Mouse (Mus musculus) MEL (cell line): ENCODE measurements around the gene Serpinf1. TPM values are rescaled to one million over a fixed set of nuclear protein-coding genes. Genes with fewer than 3 reads are reported as not detected.

Experiments
- DNase-seq: peaks from one replicate; pipeline ENCODE4 v3.0.0; 2011; ENCODE audit warnings: low read depth, low spot score
- H3K27ac ChIP-seq: 2 replicates; pipeline ENCODE4 v1.5.1; 2012; ENCODE audit warnings: low read depth, mild to moderate bottlenecking, control low read depth, low read length, moderate library complexity; ENCODE audit not compliant: control insufficient read depth
- H3K27me3 ChIP-seq, 2 experiments: fragments of 150-350 bp in 1 of 2; sonication (generic) in 1 of 2; 2 replicates each; pipeline ENCODE4 v1.6.1; 2012; ENCODE audit warnings: low read length in 2 of 2, mild to moderate bottlenecking in 2 of 2, improper control_type of control experiment in 1 of 2, moderate library complexity in 1 of 2; ENCODE audit not compliant: insufficient read depth in 2 of 2, control insufficient read depth in 1 of 2
- H3K36me3 ChIP-seq, 2 experiments: 2 replicates each; pipeline ENCODE4 v1.6.1; 2012 to 2014; ENCODE audit warnings: low read length in 2 of 2, improper control_type of control experiment in 1 of 2, inconsistent platforms in 1 of 2, mild to moderate bottlenecking in 1 of 2; ENCODE audit not compliant: insufficient read depth in 2 of 2, control insufficient read depth in 1 of 2
- H3K4me1 ChIP-seq, 2 experiments: fragments of 150-350 bp in 1 of 2; sonication (generic) in 1 of 2; 2 replicates each; pipeline ENCODE4 v1.6.1; 2012; ENCODE audit warnings: low read length in 2 of 2, improper control_type of control experiment in 1 of 2, mild to moderate bottlenecking in 1 of 2; ENCODE audit not compliant: insufficient read depth in 2 of 2, control insufficient read depth in 1 of 2
- H3K4me3 ChIP-seq, 2 experiments: fragments of 150-350 bp in 1 of 2; sonication (generic) in 1 of 2; 2 replicates each; pipeline ENCODE4 v1.5.1; 2012; ENCODE audit warnings: low read depth in 2 of 2, low read length in 2 of 2, mild to moderate bottlenecking in 2 of 2, moderate library complexity in 2 of 2, control low read depth in 1 of 2, improper control_type of control experiment in 1 of 2; ENCODE audit not compliant: control insufficient read depth in 1 of 2, insufficient read depth in 1 of 2
- H3K79me2 ChIP-seq: 2 replicates; pipeline ENCODE4 v1.6.1; 2012; ENCODE audit warnings: mild to moderate bottlenecking, low read length, moderate library complexity; ENCODE audit not compliant: control insufficient read depth, poor library complexity, insufficient read depth
- H3K9ac ChIP-seq: 2 replicates; pipeline ENCODE4 v1.6.1; 2012; ENCODE audit warnings: low read depth, mild to moderate bottlenecking, control low read depth, low read length, moderate library complexity; ENCODE audit not compliant: control insufficient read depth, poor library complexity, severe bottlenecking
- H3K9me3 ChIP-seq: fragments of 150-350 bp; sonication (generic); replicated peaks from 2 replicates; pipeline ENCODE4 v1.6.1; 2012; ENCODE audit warnings: mild to moderate bottlenecking, low read length, improper control_type of control experiment, moderate library complexity; ENCODE audit not compliant: insufficient read depth
- BHLHE40 ChIP-seq: IDR thresholded peaks from 2 replicates; pipeline ENCODE4 v1.6.1; 2012; ENCODE audit warnings: low read depth, mild to moderate bottlenecking, inconsistent platforms, low read length, improper control_type of control experiment, borderline replicate concordance
- CHD1 ChIP-seq: IDR thresholded peaks from 2 replicates; pipeline ENCODE4 v1.6.1; 2012; ENCODE audit warnings: low read depth, mild to moderate bottlenecking, inconsistent platforms, low read length, improper control_type of control experiment
- CTCF ChIP-seq, 3 experiments: IDR thresholded peaks in 2 of 3; conservative IDR thresholded peaks in 1 of 3; 2 replicates each; pipeline ENCODE4 v1.5.1; 2011 to 2012; ENCODE audit warnings: low read length in 3 of 3, low read depth in 2 of 3, mild to moderate bottlenecking in 2 of 3, improper control_type of control experiment in 1 of 3, inconsistent platforms in 1 of 3, mixed read lengths in 1 of 3, moderate library complexity in 1 of 3; ENCODE audit not compliant: control insufficient read depth in 1 of 3, insufficient read depth in 1 of 3, poor library complexity in 1 of 3, severe bottlenecking in 1 of 3
- ELF1 ChIP-seq: IDR thresholded peaks from 2 replicates; pipeline ENCODE4 v1.6.1; 2014; ENCODE audit warnings: low read depth, mild to moderate bottlenecking, inconsistent platforms, low read length, improper control_type of control experiment, moderate library complexity
- EP300 ChIP-seq, 2 experiments: IDR thresholded peaks; 2 replicates each; pipeline ENCODE4 v1.6.1; 2011; ENCODE audit warnings: improper control_type of control experiment in 2 of 2, low read length in 2 of 2, low read depth in 1 of 2, mild to moderate bottlenecking in 1 of 2
- ETS1 ChIP-seq: IDR thresholded peaks from 2 replicates; pipeline ENCODE4 v1.6.1; 2012; ENCODE audit warnings: low read depth, mild to moderate bottlenecking, inconsistent platforms, low read length, improper control_type of control experiment, moderate library complexity
- GABPA ChIP-seq: IDR thresholded peaks from 2 replicates; pipeline ENCODE4 v1.6.1; 2012; ENCODE audit warnings: low read depth, mild to moderate bottlenecking, inconsistent platforms, low read length, improper control_type of control experiment, moderate library complexity
- GATA1 ChIP-seq: IDR thresholded peaks from 2 replicates; pipeline ENCODE4 v1.6.1; 2011; ENCODE audit warnings: low read depth, low read length, improper control_type of control experiment
- HCFC1 ChIP-seq: IDR thresholded peaks from 2 replicates; pipeline ENCODE4 v1.6.1; 2012; ENCODE audit warnings: low read depth, mild to moderate bottlenecking, inconsistent platforms, low read length, improper control_type of control experiment, moderate library complexity
- JUND ChIP-seq: IDR thresholded peaks from 2 replicates; pipeline ENCODE4 v1.6.1; 2011; ENCODE audit warnings: low read depth, mild to moderate bottlenecking, improper control_type of control experiment, low read length
- KAT2A ChIP-seq: conservative IDR thresholded peaks from 2 replicates; pipeline ENCODE4 v1.6.1; 2012; ENCODE audit warnings: low read depth, low read length, improper control_type of control experiment, inconsistent platforms
- MAFK ChIP-seq: IDR thresholded peaks from 2 replicates; pipeline ENCODE4 v1.6.1; 2011; ENCODE audit warnings: low read depth, mild to moderate bottlenecking, low read length, improper control_type of control experiment, borderline replicate concordance
- MAX ChIP-seq: IDR thresholded peaks from 2 replicates; pipeline ENCODE4 v1.6.1; 2011; ENCODE audit warnings: low read length, improper control_type of control experiment
- MAZ ChIP-seq: IDR thresholded peaks from 2 replicates; pipeline ENCODE4 v1.6.1; 2012; ENCODE audit warnings: low read depth, mild to moderate bottlenecking, inconsistent platforms, low read length, improper control_type of control experiment
- MEF2A ChIP-seq: IDR thresholded peaks from 2 replicates; pipeline ENCODE4 v1.6.1; 2014; ENCODE audit warnings: low read depth, mild to moderate bottlenecking, inconsistent platforms, low read length, improper control_type of control experiment; ENCODE audit not compliant: poor library complexity, insufficient replicate concordance, severe bottlenecking; ENCODE audit errors: extremely low read depth
- MXI1 ChIP-seq: IDR thresholded peaks from 2 replicates; pipeline ENCODE4 v1.6.1; 2011; ENCODE audit warnings: mild to moderate bottlenecking, low read depth, low read length, improper control_type of control experiment
- MYB ChIP-seq: IDR thresholded peaks from 2 replicates; pipeline ENCODE4 v1.6.1; 2011; ENCODE audit warnings: mild to moderate bottlenecking, low read depth, low read length, improper control_type of control experiment
- MYC ChIP-seq: IDR thresholded peaks from 2 replicates; pipeline ENCODE4 v1.6.1; 2011; ENCODE audit warnings: low read depth, mild to moderate bottlenecking, low read length, improper control_type of control experiment, moderate library complexity
- NELFE ChIP-seq: IDR thresholded peaks from 2 replicates; pipeline ENCODE4 v1.6.1; 2011; ENCODE audit warnings: low read depth, low read length, improper control_type of control experiment
- POLR2A ChIP-seq, 2 experiments: IDR thresholded peaks; 2 replicates each; pipeline ENCODE4 v1.6.1; 2011 to 2012; ENCODE audit warnings: low read length in 2 of 2, mild to moderate bottlenecking in 2 of 2, control low read depth in 1 of 2, improper control_type of control experiment in 1 of 2, low read depth in 1 of 2, moderate library complexity in 1 of 2; ENCODE audit not compliant: control insufficient read depth in 1 of 2, insufficient read depth in 1 of 2, poor library complexity in 1 of 2
- POLR2AphosphoS2 ChIP-seq: IDR thresholded peaks from 2 replicates; pipeline ENCODE4 v1.6.1; 2011; ENCODE audit warnings: low read length, improper control_type of control experiment
- RAD21 ChIP-seq: IDR thresholded peaks from 2 replicates; pipeline ENCODE4 v1.6.1; 2011; ENCODE audit warnings: mild to moderate bottlenecking, low read depth, low read length, improper control_type of control experiment
- RCOR1 ChIP-seq: IDR thresholded peaks from 2 replicates; pipeline ENCODE4 v1.6.1; 2012; ENCODE audit warnings: low read depth, mild to moderate bottlenecking, inconsistent platforms, low read length, improper control_type of control experiment
- SIN3A ChIP-seq: IDR thresholded peaks from 2 replicates; pipeline ENCODE4 v1.6.1; 2012; ENCODE audit warnings: low read length, improper control_type of control experiment, inconsistent platforms
- SMC3 ChIP-seq: IDR thresholded peaks from 2 replicates; pipeline ENCODE4 v1.6.1; 2011; ENCODE audit warnings: low read depth, low read length, improper control_type of control experiment
- TAL1 ChIP-seq: IDR thresholded peaks from 2 replicates; pipeline ENCODE4 v1.6.1; 2012; ENCODE audit warnings: mild to moderate bottlenecking, inconsistent platforms, low read length, moderate library complexity, mixed read lengths
- TBP ChIP-seq: IDR thresholded peaks from 2 replicates; pipeline ENCODE4 v1.8.0; 2011; ENCODE audit warnings: low read depth, low read length, improper control_type of control experiment
- TCF12 ChIP-seq: IDR thresholded peaks from 2 replicates; pipeline ENCODE4 v1.6.1; 2014; ENCODE audit warnings: low read depth, mild to moderate bottlenecking, inconsistent platforms, low read length, improper control_type of control experiment, moderate library complexity
- UBTF ChIP-seq: IDR thresholded peaks from 2 replicates; pipeline ENCODE4 v1.6.1; 2012; ENCODE audit warnings: low read depth, mild to moderate bottlenecking, inconsistent platforms, low read length, improper control_type of control experiment, moderate library complexity, borderline replicate concordance; ENCODE audit not compliant: insufficient read depth
- USF1 ChIP-seq: IDR thresholded peaks from 2 replicates; pipeline ENCODE4 v1.6.1; 2014; ENCODE audit warnings: low read depth, mild to moderate bottlenecking, inconsistent platforms, low read length, improper control_type of control experiment, moderate library complexity
- USF2 ChIP-seq, 2 experiments: IDR thresholded peaks; 2 replicates each; pipeline ENCODE4 v1.6.1; 2011 to 2012; ENCODE audit warnings: improper control_type of control experiment in 2 of 2, low read length in 2 of 2, borderline replicate concordance in 1 of 2, inconsistent platforms in 1 of 2, low read depth in 1 of 2, mild to moderate bottlenecking in 1 of 2; ENCODE audit not compliant: insufficient read depth in 1 of 2
- ZC3H11A ChIP-seq: IDR thresholded peaks from 2 replicates; pipeline ENCODE4 v1.6.1; 2012; ENCODE audit warnings: low read depth, mild to moderate bottlenecking, inconsistent platforms, low read length, improper control_type of control experiment
- ZKSCAN1 ChIP-seq: IDR thresholded peaks from 2 replicates; pipeline ENCODE4 v1.6.1; 2012; ENCODE audit warnings: low read depth, mild to moderate bottlenecking, inconsistent platforms, low read length, improper control_type of control experiment, moderate library complexity
- polyA plus RNA-seq, 2 experiments: library from polyadenylated mRNA; stranded (reverse) in 1 of 2; unstranded in 1 of 2; fragments of >175 nt in 1 of 2; fragments of >200 nt in 1 of 2; gene quantifications; 2 replicates each; pipeline versions ENCODE4 v1.2.1 to v1.2.4; 2012; ENCODE audit warnings: low replicate concordance in 2 of 2, low read depth in 1 of 2; ENCODE audit not compliant: insufficient read length in 2 of 2, insufficient read depth in 1 of 2, missing spikeins in 1 of 2
- total RNA-seq: library from RNA; depleted of rRNA; stranded (reverse); fragments of 300-350 nt; gene quantifications from 2 replicates; pipeline ENCODE4 v1.2.3, GENCODE M21; 2012

The Serpinf1 gene
- total and polyA plus RNA-seq, 3 experiments: 0.36 TPM; not detected in 2

GRCm38 (mm10) chr11:75453991-75454930 lies 31.8 kb upstream of the Serpinf1 start, which contains the start of gene Wdr81:
Gene Wdr81 (minus strand): TSS chr11:75454717.
- H3K4me3 ChIP-seq: peak within 1 kb of the TSS; percentile 32 to 55
- peak within 1 kb of the TSS; percentile 20 for H3K27ac ChIP-seq
- peak within 1 kb of the TSS; percentile 72 for H3K9ac ChIP-seq
- H3K27me3 ChIP-seq: no peaks in the 10 kb centered on the region
- peaks cover 20 to 53% of the 10 kb centered on the region in 2 experiments for H3K4me1 ChIP-seq
- no peaks in the 10 kb centered on the region; the same call in 1 of the 2 replicates for H3K79me2 ChIP-seq
- no peaks in the 10 kb centered on the region for H3K9me3 ChIP-seq
- DNase-seq: peak; percentile 97
- peaks cover 0 to 38% of the 10 kb centered on the region in 2 experiments; a peak in 2 of 4 replicates for H3K36me3 ChIP-seq
- no peak for TF ChIP-seq GABPA
- no peak for TF ChIP-seq TCF12
- peak; percentile 100 for TF ChIP-seq SIN3A
- TF ChIP-seq MAZ: 0 out of 2 replicates have a peak, but pooled peaks have one; percentile 31
- no peak for TF ChIP-seq POLR2AphosphoS2
- no peak; the same call in 1 of the 2 replicates for TF ChIP-seq KAT2A
- TF ChIP-seq MAFK: no peak
- no peak for TF ChIP-seq MEF2A
- peak; percentile 96 for TF ChIP-seq BHLHE40
- TF ChIP-seq POLR2A (IDR thresholded peaks at IDR 0.05; ENCODE audit: control insufficient read depth in 1 of 2, insufficient read depth in 1 of 2, low read depth in 1 of 2, low read length in 2 of 2, poor library complexity in 1 of 2): peak in 1 of 2 experiments; percentile 65; a peak in 3 of 4 replicates
- TF ChIP-seq EP300 (IDR thresholded peaks at IDR 0.05; ENCODE audit: low read depth in 1 of 2, low read length in 2 of 2): peak in 1 of 2 experiments; percentile 30; a peak in 2 of 4 replicates
- TF ChIP-seq GATA1: no peak
- no peak for TF ChIP-seq SMC3
- TF ChIP-seq ZKSCAN1: no peak
- TF ChIP-seq RCOR1: no peak
- TF ChIP-seq TBP: peak; percentile 61; the same call in 1 of the 2 replicates
- peak in 2 of 3 experiments; percentile 39 to 66; a peak in 4 of 6 replicates for TF ChIP-seq CTCF (IDR thresholded peaks at IDR 0.05 in 2 of 3, conservative IDR thresholded peaks at IDR 0.05 in 1 of 3; ENCODE audit: control insufficient read depth in 1 of 3, insufficient read depth in 1 of 3, low read depth in 2 of 3, low read length in 3 of 3, poor library complexity in 1 of 3, severe bottlenecking in 1 of 3)
- TF ChIP-seq JUND: no peak
- peak; percentile 13 for TF ChIP-seq RAD21
- peak; percentile 100 for TF ChIP-seq MAX
- peak; percentile 99 for TF ChIP-seq USF1
- peak; percentile 82 for TF ChIP-seq HCFC1
- no peak for TF ChIP-seq CHD1
- TF ChIP-seq UBTF: no peak
- TF ChIP-seq MYC: peak; percentile 98
- TF ChIP-seq USF2 (IDR thresholded peaks at IDR 0.05; ENCODE audit: borderline replicate concordance in 1 of 2, insufficient read depth in 1 of 2, low read depth in 1 of 2, low read length in 2 of 2): peak; percentile 98 to 100
- no peak for TF ChIP-seq ZC3H11A
- TF ChIP-seq ETS1: peak; percentile 88
- TF ChIP-seq MXI1: peak; percentile 99
- TF ChIP-seq TAL1: no peak
- TF ChIP-seq MYB: no peak
- TF ChIP-seq ELF1: peak; percentile 91
- TF ChIP-seq NELFE: peak; percentile 59
